Mouse (Mus musculus) left cerebral cortex, adult 9 months (tissue): ENCODE measurements around the gene Slc44a2.
A peak's percentile ranks its signal among the peaks of the same experiment; 100 is the strongest.
"Not testable (repeated sequence)": the region's sequence is repeated elsewhere in the genome, so short reads cannot be mapped to it uniquely, and the experiment has no call there.

Experiments
- DNase-seq, 2 experiments: peaks; one replicate each; pipeline ENCODE4 v3.0.0; 2022; ENCODE audit warnings: low spot score in 2 of 2

Gene Slc44a2

GRCm38 (mm10) chr9:21320619-21321512 lies at the start of gene Slc44a2:
Slc44a2 (plus strand) TSS chr9:21320698.
- peak in 1 of 2 experiments; percentile 72 for DNase-seq

DNA sequence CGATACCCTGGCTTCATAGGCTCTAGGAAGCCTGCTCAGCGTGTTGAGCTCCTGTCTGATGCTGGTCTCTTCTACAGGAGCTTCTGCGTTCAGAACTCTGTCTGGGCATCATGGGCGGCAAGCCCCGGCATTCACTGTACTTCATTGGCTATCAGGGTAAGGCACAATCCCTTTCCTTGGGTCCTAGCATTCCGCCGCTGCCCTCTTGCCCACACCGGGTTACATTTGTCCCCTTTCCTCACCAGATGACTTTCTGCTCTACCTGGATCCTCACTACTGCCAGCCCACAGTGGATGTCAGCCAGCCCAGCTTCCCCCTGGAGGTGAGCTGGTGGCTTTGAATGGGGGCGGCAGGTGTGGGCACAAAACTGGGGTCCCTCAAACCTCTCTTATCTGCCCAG lies 48.1 kb upstream of the Slc44a2 start:
- no peak for DNase-seq

GRCm38 (mm10) chr9:21273094-21273493 lies 47.4 kb upstream of the Slc44a2 start:
- no peak for DNase-seq

GRCm38 (mm10) chr9:21273520-21274228 lies 46.8 kb upstream of the Slc44a2 start:
- no peak for DNase-seq

DNA sequence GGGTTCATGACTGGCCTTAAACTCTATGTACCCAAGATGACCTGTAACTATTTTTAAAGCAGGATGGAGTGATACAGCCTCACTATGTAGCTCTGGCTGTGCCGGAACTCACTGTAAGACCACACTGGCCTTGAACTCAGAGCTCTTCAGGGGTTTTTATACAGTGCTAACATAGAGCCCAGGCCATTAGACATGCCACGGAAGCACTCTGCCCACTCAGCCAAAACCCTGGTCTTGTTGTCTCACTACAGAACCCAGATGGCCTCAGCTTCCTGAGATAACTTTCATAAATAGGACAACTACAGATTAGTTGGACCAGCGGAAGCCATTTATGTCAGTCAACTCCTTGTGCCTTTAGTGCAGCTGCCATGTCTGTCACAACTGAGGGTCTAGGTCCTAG lies 46.2 kb upstream of the Slc44a2 start:
- no peak for DNase-seq

GRCm38 (mm10) chr9:21275013-21275710 lies 45.3 kb upstream of the Slc44a2 start:
- no peak for DNase-seq

- DNase-seq = no peak
Observed at GRCm38 (mm10) chr9:21275727-21276126, 44.8 kb upstream of the Slc44a2 start.

- no peak for DNase-seq
Observed at GRCm38 (mm10) chr9:21276307-21276706, 44.2 kb upstream of the Slc44a2 start.

GRCm38 (mm10) chr9:21277776-21278175 lies 42.7 kb upstream of the Slc44a2 start:
- DNase-seq = no peak

GRCm38 (mm10) chr9:21283591-21283990 lies 36.9 kb upstream of the Slc44a2 start:
- no peak for DNase-seq

GRCm38 (mm10) chr9:21283994-21284393 lies 36.5 kb upstream of the Slc44a2 start:
- DNase-seq = no peak

DNA sequence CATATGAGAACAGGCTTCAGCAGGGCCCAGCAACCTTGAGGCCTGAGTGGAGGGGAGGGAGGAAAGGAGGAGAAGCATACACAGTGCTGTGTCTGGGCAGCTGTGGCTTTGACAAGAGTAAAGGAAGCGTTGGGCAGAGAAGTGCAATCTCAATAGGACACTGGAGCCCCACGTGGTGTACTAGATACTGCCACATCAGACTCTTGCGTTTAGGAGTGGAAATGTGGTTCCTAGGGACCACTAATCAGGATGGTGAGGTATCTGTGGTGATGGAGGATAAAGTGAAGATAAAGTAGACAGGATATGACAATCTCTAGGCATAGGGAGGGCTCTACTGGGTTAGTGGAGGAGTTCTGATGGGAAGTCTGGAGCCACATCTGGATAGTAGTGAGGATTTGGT lies 33.7 kb upstream of the Slc44a2 start:
- no peak for DNase-seq

DNA sequence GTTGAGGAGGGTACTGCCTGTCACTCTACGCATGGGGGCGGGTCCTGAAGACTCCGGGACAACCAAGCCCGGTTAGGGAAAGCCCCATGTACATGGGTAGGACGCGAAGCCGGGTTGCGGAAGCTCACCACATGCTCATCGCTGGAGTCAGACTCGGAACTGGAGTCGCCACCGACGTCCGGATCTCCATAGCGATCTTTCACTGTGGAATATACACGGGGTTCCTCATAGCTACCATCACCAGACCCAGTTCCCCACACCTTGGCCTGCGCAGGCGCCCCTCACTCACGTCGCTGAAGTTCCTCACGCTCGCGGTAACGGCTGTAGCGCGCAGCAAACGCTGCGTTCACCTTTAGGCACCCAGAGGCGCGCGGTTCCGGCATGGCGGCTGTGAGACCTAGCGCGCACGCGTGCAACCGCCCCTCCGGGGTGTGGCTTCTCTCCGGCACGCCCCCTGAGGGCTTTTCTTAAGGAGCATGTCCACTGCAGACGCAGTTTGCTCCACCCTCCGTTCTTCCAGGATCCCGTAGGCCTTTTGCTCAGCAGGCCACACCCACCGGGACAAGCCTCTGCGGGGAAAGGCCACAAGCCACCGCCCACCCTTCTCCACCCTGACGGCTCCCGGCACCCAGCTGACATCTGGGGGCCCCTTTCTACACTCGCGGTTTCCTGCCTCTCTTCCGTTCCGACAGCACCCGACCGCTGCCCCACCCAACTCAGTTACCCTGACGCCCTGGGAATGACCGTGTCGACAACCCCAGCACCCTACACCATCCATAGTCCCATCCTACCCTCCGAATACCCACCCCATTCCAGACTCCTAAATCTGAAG lies 32.7 kb upstream of the Slc44a2 start, which contains the start of gene Kri1:
TSS of gene Kri1 (minus strand) at position 399 of the 832 bp plus-strand sequence.
- peak; percentile 94 to 98 for DNase-seq

GRCm38 (mm10) chr9:21288404-21289336 lies 31.8 kb upstream of the Slc44a2 start:
- DNase-seq = no peak

GRCm38 (mm10) chr9:21289337-21289671 lies 31.2 kb upstream of the Slc44a2 start:
- DNase-seq = no peak

GRCm38 (mm10) chr9:21290589-21290988 lies 29.9 kb upstream of the Slc44a2 start:
- DNase-seq = no peak

GRCm38 (mm10) chr9:21291022-21291787 lies 29.3 kb upstream of the Slc44a2 start, which contains the start of gene Cdkn2d:
Cdkn2d (minus strand) TSS chr9:21291407.
- DNase-seq = peak; percentile 99 to 100

DNA sequence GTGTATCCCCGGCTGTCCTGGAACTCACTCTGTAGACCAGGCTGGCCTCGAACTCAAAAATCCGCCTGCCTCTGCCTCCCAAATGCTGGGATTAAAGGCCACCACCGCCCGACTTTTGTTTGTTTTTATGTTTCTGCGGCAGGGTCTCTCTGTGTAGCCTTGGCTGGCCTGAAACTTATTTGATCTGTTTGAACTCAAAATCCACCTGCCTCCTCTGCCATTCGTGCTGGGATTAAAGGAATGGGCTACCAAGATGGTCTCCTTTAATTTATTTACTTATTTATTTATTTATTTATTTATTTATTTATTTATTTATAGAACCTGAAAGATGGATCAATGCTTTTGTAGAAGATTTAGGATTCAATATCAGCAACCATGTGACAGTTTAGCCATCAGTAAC lies 28.6 kb upstream of the Slc44a2 start:
- not testable (repeated sequence) for DNase-seq

GRCm38 (mm10) chr9:21292271-21292670 lies 28.2 kb upstream of the Slc44a2 start:
- no peak for DNase-seq
